ENCODE assay signal across 23 mouse cellular contexts in genomic region chr14:71603710-71604109, GRCm38 (mm10).
DNase-seq lines count a peak whose midpoint lies in the region; ATAC-seq and TF ChIP-seq lines count a peak whose summit lies in the region.
"Had no signal": no experiment of that assay in that cellular context is flagged by ENCODE, and none has a peak within 500 bp of the region (broad histone marks: within the 10 kb centered on the region; RNA-seq: fewer than 3 reads in every experiment).

No protein-coding gene starts in this region.

- 36% methylated on average over 2 of the region's 2 CpGs for WGBS in forebrain, embryonic 14.5 days
- 20% methylated on average over 2 of the region's 2 CpGs for WGBS in forebrain, embryonic 15.5 days
- 35% methylated on average over 2 of the region's 2 CpGs for WGBS in midbrain, embryonic 12.5 days

- no peak overlapping the region for H3K4me2 ChIP-seq in forebrain, embryonic 14.5 days (ENCODE audit: low read length)
- no peak overlapping the region for H3K4me2 ChIP-seq in forebrain, embryonic 15.5 days (replicated peaks)
- no peak overlapping the region for H3K4me2 ChIP-seq in midbrain, embryonic 12.5 days (replicated peaks)
- H3K4me2 ChIP-seq: embryonic facial prominence, embryonic 13.5 days; forebrain, embryonic 12.5 days; heart, embryonic 11.5 days; hindbrain, embryonic 15.5 days had no signal

- H3K36me3 ChIP-seq in forebrain, embryonic 14.5 days (ENCODE audit: control insufficient read depth, insufficient read depth, low read length) = no peaks in the 10 kb centered on the region
- no peaks in the 10 kb centered on the region for H3K36me3 ChIP-seq in forebrain, embryonic 15.5 days
- no peaks in the 10 kb centered on the region for H3K36me3 ChIP-seq in midbrain, embryonic 12.5 days
- H3K36me3 ChIP-seq: embryonic facial prominence, embryonic 13.5 days; forebrain, embryonic 12.5 days; G1E; hindbrain, embryonic 10.5 days; hindbrain, embryonic 15.5 days had no signal

- H3K9ac ChIP-seq in forebrain, embryonic 14.5 days (ENCODE audit: low read length) = no peak overlapping the region
- no peak overlapping the region for H3K9ac ChIP-seq in forebrain, embryonic 15.5 days (replicated peaks)
- no peak overlapping the region for H3K9ac ChIP-seq in midbrain, embryonic 12.5 days (replicated peaks)
- H3K9ac ChIP-seq: embryonic facial prominence, embryonic 13.5 days; forebrain, embryonic 12.5 days; hindbrain, embryonic 15.5 days had no signal

- no peak for TF ChIP-seq CTCF in layer of hippocampus, adult 2 months (conservative IDR thresholded peaks at IDR 0.05)

- no peak overlapping the region for H3K4me3 ChIP-seq in forebrain, embryonic 14.5 days (ENCODE audit: low read depth, low read length)
- H3K4me3 ChIP-seq in forebrain, embryonic 15.5 days = no peak overlapping the region
- H3K4me3 ChIP-seq in layer of hippocampus, adult 2 months = no peak overlapping the region
- no peak overlapping the region for H3K4me3 ChIP-seq in midbrain, embryonic 12.5 days
- H3K4me3 ChIP-seq: embryonic facial prominence, embryonic 13.5 days; forebrain, embryonic 12.5 days; heart, adult 2 months; hindbrain, embryonic 10.5 days; hindbrain, embryonic 15.5 days had no signal

- ATAC-seq in forebrain, embryonic 14.5 days = no peak
- ATAC-seq in forebrain, embryonic 15.5 days (replicated peaks) = no peak
- ATAC-seq in midbrain, embryonic 12.5 days (ENCODE audit: low FRiP score, low read depth) = peak; percentile 54; the same call in 1 of the 2 replicates
- no peak for ATAC-seq in megakaryocyte-erythroid progenitor cell, adult 5-6 weeks (replicated peaks; ENCODE audit: low FRiP score, low TSS enrichment, poor library complexity, severe bottlenecking)
- ATAC-seq: CD4-positive, CD25-positive, alpha-beta regulatory T cell, adult 4 months; inflammation-experienced regulatory T-cells, adult 6 months had no signal

- H3K4me1 ChIP-seq in forebrain, embryonic 14.5 days (ENCODE audit: control insufficient read depth, insufficient read depth, low read length) = no peaks in the 10 kb centered on the region
- H3K4me1 ChIP-seq in forebrain, embryonic 15.5 days = peaks cover 4% of the 10 kb centered on the region
- H3K4me1 ChIP-seq in midbrain, embryonic 12.5 days = peaks cover 5% of the 10 kb centered on the region; the same call in 1 of the 2 replicates
- H3K4me1 ChIP-seq: embryonic facial prominence, embryonic 13.5 days; hindbrain, embryonic 10.5 days; hindbrain, embryonic 15.5 days had no signal

- no peaks in the 10 kb centered on the region for H3K9me3 ChIP-seq in forebrain, embryonic 14.5 days (replicated peaks; ENCODE audit: control insufficient read depth, low read length)
- no peaks in the 10 kb centered on the region for H3K9me3 ChIP-seq in forebrain, embryonic 15.5 days
- no peaks in the 10 kb centered on the region for H3K9me3 ChIP-seq in midbrain, embryonic 12.5 days
- H3K9me3 ChIP-seq: embryonic facial prominence, embryonic 13.5 days; forebrain, embryonic 12.5 days; hindbrain, embryonic 10.5 days; hindbrain, embryonic 15.5 days had no signal

- peak; percentile 13 for DNase-seq in forebrain, embryonic 14.5 days (ENCODE audit: low spot score)
- no peak for DNase-seq in layer of hippocampus, adult 2 months (ENCODE audit: low spot score in 2 of 2)
- DNase-seq in layer of hippocampus, adult 9-10 months (ENCODE audit: low spot score) = no peak
- no peak for DNase-seq in right cerebral cortex, postnatal 14 days
- DNase-seq: adrenal gland, adult 8-10 months; adrenal gland, postnatal 36 days; B cell, adult 2 months; cerebellum, adult 11-12 months; cerebellum, adult 9-10 months; cerebellum, postnatal 25 days; gastrocnemius, postnatal 10 days; heart, adult 2 months had no signal

- H3K27ac ChIP-seq in forebrain, embryonic 14.5 days (ENCODE audit: low read depth, low read length) = no peak overlapping the region
- H3K27ac ChIP-seq in forebrain, embryonic 15.5 days (replicated peaks) = no peak overlapping the region
- peak overlapping the region; percentile 25; the same call in 1 of the 2 replicates for H3K27ac ChIP-seq in layer of hippocampus, adult 2 months
- no peak overlapping the region for H3K27ac ChIP-seq in midbrain, embryonic 12.5 days (replicated peaks)
- H3K27ac ChIP-seq: embryonic facial prominence, embryonic 13.5 days; forebrain, embryonic 12.5 days; heart, adult 2 months; hindbrain, embryonic 10.5 days; hindbrain, embryonic 15.5 days had no signal

- no peaks in the 10 kb centered on the region for H3K27me3 ChIP-seq in forebrain, embryonic 14.5 days (replicated peaks; ENCODE audit: control insufficient read depth, insufficient read depth, low read length)
- H3K27me3 ChIP-seq in forebrain, embryonic 15.5 days = no peaks in the 10 kb centered on the region
- no peaks in the 10 kb centered on the region for H3K27me3 ChIP-seq in midbrain, embryonic 12.5 days
- H3K27me3 ChIP-seq: embryonic facial prominence, embryonic 13.5 days; forebrain, embryonic 12.5 days; hindbrain, embryonic 15.5 days had no signal
